Mouse (Mus musculus): ENCODE data around the gene Mcrs1.

- no peak for TF ChIP-seq CTCF (IDR thresholded peaks at IDR 0.05; ENCODE audit: low read depth)
- TF ChIP-seq EP300 (optimal IDR thresholded peaks at IDR 0.05): no peak
Observed at GRCm38 (mm10) chr15:99254477-99255005, 2.8 kb upstream of the Mcrs1 start.
